Mouse (Mus musculus): ENCODE measurements around the gene B4galt5.

DNA sequence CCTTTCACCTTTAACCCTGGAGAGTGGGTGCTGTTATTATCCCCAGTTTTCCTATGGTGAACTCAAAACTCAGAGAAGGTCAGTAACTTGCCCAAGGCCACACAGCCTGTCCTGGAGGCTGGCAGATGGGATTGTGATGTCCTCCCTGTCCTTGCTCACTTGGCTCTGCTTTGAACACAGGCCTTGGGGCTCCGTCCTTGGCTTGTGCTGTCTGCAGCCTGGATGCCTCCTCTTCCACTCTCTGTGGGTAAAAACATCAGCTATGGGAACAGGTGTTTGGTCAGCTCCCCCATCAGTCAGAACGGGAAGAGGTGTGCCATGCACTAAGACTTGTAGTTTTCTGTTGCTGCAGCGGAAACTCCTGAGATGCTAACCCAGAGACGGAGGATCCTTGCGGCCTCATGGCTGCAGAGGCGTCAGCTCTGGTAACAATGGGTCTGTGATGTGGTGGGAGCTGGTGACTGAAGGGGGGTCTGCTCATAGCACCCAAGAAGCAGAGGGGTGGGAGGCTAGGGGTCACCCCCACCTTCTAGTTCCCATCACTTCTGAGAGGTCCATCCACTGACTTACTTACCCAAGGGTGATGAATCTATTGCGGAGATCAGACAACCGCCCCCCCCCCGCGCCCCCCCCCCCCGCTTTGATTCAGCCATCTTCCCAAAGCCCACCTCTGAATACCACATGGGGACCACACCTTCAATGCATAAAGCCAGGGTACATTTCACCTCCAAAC, 98.8 kb downstream of the B4galt5 start:
- no peak for TF ChIP-seq POLR2A (IDR thresholded peaks at IDR 0.05; ENCODE audit: low read depth, low read length)
- no peak for TF ChIP-seq CTCF (IDR thresholded peaks at IDR 0.05; ENCODE audit: borderline replicate concordance, insufficient read depth, low read length)

Data from embryonic fibroblast, embryonic 13.5 days (primary cell).